Mouse (Mus musculus) heart, adult 8-10 months (tissue): ENCODE measurements around the gene Clcf1. TPM values are rescaled to one million over a fixed set of nuclear protein-coding genes. Genes with fewer than 3 reads are reported as not detected.

Experiments
- DNase-seq: peaks from one replicate; pipeline ENCODE4 v3.0.0; 2022; ENCODE audit warnings: low spot score
- total RNA-seq, 4 experiments: library from RNA; stranded (reverse); gene quantifications; 2 replicates each; pipeline ENCODE4 v1.2.4; 2022

Gene Clcf1
- total RNA-seq, 4 experiments from 2014 or later, result 0.57 to 1.6 (median 1.0) TPM

DNA sequence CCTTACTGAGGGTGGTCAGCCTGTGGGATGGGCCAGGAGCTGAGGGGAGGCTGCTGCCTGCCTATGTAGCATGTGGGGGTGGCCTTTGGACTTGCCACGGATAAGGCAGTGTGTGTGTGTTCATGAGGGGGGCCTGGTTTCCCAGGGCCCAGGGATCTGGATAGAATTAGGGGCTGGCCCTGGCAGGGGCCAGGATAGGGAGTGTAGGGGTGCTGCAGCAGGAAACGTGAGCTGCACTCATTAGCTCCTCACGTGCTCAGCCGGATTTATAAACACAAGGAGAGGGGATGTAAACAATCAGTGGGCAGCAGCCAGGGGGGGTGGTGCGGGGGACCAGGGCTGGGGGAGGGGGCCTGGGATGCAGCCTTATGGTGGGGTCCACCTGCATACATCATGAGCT lies 3.1 kb downstream of the Clcf1 start:
- no peak for DNase-seq

DNA sequence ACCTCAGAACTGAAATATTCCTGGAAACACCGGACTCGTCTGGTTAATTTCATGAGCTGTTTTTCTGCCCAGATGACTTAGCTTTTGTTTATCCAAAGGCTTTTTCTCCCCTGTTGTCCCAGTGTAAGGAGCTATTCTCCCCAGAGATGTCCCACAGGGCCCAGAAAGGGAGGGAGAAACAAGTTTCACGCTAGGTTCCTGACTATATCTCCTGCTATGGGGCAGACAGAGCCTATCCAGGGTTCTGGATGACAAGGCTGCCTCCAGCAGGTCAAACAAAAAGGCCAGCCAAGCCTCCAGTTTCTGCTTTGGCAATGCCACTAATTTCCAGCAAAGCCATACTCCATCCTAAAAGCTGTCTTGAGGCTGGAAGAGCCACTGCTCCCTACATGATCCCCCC lies 3.8 kb downstream of the Clcf1 start:
- no peak for DNase-seq

DNA sequence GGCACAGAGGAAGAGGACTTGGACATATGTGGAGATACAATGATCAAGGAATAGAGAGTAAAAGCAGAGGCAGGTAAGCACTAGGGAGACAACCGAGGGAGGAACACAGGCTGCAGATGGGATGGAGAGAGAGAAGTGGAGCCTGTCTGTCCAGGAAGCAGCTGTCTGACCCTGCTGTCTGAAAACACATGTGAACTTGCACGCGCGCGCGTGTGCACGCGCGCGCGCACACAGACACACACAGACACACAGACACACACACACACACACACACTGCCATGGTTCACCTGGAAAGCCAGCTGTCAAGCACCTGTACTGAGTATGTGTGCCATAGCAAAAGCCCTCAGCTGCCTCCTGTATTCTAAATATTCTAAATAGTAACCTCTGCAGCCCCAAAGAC lies 4.3 kb downstream of the Clcf1 start:
- no peak for DNase-seq

DNA sequence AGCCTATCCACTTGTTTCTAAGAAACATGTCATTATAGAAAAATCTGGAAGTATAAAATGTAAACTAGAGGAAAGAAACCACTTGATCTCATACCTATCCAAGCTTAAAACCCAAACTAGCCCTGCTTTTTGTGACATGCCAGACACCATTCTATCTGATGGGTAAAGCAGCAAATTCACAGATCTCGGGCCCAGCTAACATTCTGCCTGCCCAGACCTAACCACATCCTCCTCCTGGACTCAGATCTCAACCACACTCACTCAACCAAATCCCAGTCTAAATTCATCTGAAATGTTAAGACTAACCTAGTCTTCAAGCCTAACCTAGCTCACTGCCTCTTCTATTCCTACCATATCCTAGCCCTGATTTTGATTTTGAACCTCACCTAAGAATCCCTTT lies 4.7 kb downstream of the Clcf1 start:
- DNase-seq, result no peak

DNA sequence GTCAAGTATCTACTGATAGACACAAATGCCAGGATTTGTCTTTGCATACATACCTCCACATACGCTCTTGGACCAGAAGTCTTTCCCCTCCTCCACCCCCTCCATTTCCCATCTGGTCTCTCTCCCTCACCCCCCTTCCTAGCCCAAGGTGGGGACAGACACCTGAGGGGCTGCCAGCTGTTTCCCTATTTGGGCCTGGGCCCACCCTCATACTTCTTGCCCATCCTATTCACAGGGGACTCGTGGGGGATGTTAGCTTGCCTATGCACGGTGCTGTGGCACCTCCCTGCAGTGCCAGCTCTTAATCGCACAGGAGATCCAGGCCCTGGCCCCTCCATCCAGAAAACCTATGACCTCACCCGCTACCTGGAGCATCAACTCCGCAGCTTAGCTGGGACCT lies 5.9 kb downstream of the Clcf1 start:
- no peak for DNase-seq

DNA sequence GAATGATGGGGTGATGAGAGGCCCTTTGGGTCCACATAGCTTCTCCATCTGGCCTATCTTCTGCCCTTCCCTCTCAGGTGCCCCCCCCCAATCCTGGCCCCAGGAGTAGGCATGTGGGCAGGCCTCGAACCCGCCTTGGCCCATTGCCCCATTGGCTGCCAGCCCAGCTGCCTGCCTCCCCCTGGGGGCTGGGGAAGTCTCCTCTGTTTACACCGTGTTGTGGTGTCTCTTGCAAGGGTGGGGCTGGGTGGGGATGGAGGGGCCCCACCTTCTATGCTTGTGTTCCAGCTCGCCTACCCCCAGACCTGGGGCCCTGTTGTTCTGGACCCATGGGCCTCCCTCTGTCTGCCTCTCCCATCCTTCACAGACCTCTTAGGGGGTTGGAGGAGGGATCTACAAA lies 6.4 kb downstream of the Clcf1 start:
- DNase-seq, result no peak

DNA sequence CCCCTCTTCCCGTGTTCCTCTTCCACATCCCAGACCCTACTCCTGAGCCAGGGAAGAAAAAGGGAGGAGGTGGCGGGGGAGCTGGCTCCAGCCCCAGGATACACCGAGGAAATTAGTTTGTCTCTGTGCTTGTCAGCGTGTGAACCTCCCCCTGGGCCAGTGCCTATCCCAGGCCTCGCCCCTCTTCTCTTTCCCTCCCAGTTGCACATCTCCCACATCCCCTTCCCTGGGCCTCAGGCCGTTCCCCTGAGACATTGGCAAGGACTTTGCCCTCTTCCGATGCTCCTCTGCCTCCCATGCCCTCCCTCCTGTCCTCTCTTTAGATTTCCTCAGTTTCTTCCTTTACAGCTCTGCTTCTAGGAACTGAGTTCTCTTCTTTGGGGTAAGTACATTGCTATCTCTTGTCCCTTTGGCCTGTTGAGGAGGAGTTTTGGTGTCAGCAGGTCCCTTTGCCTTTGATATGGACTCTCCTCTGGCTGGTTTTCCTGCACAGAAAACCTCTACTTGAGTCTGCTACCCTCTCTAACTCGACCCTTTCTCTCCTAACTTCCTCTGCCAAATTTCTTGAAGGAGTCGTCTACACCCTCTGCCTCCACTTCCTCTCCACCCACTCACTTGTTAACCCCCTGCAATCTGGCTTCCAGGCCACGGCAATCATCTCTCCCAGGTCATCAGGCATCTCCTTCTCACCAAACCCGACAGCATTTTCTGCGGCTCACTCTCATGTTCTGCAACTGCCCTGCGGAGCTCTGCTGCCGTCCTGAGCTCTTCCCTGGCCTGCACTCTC lies 7.1 kb downstream of the Clcf1 start:
- DNase-seq, result no peak

DNA sequence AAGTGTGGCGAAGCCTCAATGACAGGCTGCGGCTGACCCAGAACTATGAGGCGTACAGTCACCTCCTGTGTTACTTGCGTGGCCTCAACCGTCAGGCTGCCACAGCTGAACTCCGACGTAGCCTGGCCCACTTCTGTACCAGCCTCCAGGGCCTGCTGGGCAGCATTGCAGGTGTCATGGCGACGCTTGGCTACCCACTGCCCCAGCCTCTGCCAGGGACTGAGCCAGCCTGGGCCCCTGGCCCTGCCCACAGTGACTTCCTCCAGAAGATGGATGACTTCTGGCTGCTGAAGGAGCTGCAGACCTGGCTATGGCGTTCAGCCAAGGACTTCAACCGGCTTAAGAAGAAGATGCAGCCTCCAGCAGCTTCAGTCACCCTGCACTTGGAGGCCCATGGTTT lies 8.1 kb downstream of the Clcf1 start:
- no peak for DNase-seq

DNA sequence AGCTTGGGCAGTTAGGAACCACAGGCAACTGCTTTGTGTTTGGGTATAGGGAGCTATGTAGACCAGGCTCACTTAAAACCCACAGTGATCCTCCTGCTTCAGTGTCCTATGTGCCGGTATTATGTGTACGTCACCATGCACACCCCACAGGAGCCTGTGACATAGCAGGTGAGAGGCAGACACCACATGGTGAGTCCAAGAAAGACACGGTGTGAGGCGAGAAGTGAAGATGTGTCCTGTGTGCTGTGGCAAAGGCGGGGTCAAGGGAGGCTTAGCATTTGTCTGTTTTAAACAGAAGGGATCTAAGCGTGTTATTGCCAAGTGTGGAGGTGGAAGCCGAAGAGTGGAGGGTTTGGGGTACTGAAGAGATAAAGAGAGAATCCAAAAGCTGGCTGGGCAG lies 12.7 kb downstream of the Clcf1 start:
- no peak for DNase-seq

DNA sequence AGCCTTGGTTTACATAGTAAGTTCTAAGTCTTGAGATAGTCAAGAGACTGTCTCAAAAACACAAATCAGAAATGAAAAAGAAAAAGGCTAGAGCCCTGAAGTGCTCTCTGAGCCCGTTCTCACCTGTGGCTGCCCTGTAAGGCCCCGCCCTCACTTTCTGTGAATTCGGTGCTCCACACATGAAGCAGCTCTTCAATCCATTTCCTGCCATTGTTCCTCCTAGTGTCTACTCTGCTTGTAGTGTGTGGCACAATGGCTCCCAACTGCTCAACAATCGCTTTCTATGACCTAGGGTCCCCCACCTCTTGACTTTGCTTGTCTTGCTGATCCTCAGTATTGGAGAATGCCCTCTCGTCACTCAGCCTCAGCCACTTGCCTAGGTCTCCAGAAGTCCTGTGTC lies 13.4 kb downstream of the Clcf1 start:
- DNase-seq, result no peak

DNA sequence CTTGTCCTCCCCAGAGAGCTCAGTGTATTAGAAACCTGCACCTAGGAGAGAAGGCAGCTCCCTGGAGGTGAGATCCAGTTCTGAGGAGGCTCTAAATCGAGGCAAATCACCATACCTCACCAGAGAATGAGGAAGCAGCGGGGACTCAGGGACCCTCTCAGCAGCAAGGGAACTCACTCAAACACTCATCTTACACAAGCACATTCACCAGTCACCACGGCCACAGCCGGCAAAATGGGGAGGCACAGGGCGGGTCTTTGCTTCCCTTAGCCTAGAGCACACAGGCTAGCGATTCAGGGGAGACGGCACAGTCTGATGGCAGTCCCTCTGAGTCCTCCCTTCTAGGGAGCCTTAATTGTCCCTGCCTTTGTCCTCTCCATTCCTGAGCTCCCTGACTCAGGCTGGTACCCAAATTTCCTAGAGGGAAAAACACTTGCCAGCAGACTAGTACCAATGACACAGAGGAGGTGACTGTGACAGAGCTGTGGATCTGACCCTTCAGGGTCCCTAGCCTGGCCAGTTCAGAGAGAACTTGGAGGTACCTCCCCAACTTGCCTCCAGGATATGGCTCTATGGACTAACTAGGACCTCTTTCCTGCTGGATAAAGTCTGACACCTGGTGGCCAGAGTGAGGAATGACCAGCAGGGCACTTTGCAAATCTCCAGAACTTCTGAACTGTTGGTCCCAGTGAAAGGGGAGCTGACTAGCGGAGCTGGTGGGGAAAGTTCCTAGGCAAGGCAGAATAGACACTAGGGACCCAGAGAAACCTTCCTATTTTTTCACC lies 14.0 kb downstream of the Clcf1 start:
- DNase-seq, result peak; percentile 86

DNA sequence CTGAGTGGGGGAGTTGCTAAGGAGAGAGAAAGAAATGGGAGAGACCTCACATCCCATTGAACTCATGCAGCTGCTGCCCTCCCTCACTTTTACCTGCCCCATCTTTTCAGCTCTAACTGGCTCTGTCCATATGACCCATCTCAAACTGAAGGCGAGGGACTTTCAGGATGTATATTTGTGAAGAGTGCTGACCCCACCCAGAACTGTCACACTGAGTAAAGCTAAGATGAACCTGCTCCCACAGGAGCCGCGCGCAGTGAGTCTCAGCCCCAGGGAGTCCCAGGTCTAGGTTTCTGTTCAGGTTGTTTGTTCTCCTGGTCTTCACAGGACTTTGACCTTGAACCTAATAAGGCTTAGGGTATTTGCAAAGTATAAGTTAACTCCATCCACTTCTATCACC lies 14.9 kb downstream of the Clcf1 start:
- no peak for DNase-seq

DNA sequence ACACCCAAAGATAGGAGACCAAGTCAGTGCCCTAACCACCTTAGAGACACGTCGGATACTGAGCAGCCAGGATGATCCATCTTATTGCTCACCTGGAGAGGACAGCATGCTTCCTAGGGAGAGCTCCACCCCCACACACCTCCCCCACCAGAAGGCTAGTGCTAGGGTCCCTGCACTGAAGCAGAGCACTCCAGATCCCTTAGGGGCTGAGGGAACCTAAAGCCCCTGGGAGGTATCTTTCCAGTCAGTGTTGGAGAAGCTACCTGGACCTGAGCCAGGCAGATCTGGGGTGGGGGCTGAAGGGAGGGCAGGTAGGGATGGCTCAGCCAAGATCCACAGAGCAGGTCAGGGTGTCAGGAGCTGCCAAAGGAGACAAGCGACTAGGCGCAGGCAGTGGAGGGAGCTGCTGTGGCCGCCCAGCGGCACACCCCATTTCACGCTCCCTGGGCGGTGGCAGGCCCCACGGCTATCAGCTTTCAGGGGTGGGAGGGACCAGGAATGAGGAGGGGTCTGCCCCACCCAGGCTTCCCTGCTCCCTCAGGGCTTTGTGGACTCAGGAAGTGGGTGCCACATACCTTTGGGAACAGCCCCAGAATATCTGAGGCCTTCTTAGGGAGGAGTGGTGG lies 15.5 kb downstream of the Clcf1 start:
- DNase-seq, result no peak

DNA sequence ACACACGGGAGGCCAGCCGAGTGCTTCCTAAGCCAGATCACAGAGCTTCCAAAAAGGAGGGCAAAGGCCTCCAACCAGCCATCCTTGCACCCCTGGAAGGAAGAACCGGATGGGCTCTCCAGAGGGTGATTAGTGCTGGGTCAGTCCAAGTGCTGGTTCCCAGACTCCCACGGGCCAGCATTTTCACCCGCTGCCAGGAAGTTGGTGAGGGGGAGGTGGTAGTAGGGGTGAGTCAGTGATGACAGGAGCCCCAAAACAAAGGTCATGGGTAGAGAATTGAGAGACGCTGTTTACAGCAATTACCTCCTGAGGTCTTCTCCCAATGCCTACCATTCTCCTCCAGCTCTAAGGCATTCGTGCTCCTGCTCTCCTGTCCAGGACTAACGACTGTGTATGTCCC lies 16.4 kb downstream of the Clcf1 start:
- no peak for DNase-seq

DNA sequence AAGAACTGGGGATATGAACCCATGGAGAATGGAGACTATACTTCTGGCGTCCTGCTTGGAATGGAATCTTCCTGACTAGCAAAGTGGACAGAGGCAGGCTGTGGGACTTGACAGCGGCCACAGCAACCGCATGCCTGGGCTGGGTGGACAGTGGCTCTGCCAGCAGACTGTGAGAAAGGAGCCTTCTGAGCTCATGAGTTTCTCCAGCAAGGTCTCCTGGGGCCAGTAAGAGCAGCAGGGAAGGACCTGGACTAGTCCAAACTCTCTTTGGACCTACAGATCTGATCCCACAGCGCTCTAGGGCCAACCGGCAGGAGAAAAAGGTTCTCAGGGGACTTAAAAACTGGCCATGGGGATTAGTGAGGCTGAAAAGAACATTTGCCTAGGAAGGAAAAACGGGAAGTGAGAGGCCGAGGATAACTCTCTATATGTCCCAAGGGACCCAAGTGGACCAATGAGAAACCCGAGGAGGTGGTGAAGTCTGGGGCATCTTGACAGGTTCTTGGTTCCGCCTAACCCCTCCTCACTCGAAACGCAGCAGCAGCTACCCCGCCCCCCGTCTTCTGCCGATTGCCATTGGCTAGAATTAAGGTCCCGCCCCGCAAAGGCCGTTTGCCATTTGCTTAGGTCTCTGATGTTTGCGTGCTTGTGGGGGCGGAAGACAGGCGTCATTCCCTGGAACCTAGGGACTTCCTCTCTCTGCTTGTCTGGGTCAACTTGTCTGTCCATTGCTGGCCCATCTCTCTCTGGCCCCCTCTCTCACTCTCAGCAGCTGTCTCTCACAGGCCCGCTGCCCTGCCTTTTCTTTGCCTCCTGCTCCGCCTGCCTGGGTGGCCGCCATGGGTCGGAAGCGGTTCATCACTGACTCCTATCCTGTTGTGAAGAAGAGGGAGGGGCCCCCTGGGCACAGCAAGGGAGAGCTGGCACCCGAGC lies 17.5 kb downstream of the Clcf1 start, which contains the start of gene Pold4:
Pold4 (plus strand) TSS at position 647 of the 933 bp plus-strand sequence.
- peak; percentile 98 for DNase-seq

DNA sequence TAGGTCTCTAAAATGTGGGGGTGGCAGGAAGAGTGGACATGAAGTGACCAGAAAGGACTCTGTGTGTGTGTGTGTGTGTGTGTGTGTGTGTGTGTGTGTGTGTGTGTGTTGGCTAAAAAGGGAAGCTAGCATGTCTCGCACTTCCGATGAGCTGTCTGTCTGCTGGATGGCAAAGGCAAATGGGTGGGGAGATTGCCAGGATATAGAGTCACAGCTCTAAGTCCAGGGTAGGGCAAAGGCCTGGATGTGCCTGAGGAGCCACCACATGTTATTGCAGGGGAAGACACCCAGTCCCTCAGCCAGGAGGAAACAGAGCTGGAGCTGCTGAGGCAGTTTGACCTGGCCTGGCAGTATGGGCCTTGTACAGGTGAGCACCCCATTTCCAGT lies 18.1 kb downstream of the Clcf1 start:
- DNase-seq, result no peak

DNA sequence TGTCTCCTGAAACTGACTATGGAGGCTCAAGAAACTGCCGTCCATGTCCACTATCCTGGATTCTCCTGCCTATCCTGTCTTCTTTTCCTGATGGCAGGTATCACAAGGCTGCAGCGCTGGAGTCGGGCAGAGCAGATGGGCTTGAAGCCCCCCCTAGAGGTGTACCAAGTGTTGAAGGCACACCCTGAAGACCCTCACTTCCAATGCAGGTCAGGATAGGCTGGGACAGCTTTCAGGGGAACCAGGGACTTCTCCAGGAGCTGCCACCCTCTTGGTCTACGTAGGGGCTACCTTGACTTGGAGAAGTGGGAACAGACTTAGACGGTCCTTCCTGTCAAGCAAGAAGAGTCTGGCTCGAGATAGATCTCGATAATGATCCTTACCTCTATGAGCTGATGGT lies 18.6 kb downstream of the Clcf1 start:
- DNase-seq, result no peak

DNA sequence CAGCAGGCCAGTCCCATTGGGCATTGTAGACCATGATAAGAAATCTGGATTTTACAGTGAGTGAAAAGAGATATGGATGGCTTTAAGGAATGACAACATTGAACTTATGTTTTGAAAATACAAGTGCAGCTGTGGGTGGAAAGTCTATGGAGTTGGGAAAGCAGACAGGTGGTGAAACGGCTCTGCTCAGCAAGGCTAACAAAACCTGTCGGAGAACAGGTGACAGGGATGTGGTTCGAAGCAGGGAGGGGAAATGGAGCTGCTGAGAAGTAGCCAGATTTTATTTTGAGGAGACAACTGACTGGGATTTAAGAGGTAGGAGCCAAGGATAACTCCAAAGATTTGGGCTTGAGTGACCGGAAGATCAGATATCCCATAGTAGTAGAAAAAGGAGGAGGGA lies 20.5 kb downstream of the Clcf1 start:
- no peak for DNase-seq

DNA sequence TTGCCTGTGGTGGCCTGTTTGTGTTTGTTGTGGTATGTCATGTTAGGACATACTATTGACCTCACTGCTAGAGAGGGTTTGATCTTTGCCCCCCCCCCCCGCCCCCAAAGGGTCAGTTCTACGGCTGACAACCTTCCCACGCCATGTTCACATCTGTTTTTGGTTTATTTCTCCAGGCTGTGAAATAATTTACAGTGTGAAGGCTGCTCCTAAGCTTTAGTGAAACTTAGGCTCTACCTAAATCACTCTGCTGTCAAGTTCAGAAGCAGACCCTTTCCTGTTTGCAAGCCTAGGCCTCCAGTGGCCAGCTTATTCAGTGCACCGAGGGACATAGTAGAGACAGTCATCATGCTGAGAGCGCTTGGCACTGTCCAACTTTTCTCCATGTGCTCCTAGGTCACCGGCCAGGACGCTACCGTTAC lies 26.2 kb downstream of the Clcf1 start:
- no peak for DNase-seq

DNA sequence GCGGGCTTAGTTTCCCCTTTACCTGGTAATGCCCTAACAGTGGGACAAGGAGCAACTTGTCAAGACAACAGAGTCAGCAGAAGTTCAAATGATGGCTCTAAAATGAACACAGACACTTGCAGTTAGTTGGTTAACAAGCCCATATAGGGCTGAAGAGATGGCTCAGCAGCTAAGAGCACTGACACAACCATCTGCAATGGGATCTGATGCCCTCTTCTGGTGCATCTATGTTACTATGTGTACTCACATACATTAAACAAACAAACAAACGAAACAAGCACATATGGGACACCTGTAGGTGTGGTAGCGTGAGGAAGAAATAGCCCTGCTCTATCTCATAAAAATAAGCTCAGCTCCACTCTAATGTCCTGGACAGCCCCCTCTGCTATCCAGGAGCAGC lies 28.4 kb downstream of the Clcf1 start:
- DNase-seq, result no peak

DNA sequence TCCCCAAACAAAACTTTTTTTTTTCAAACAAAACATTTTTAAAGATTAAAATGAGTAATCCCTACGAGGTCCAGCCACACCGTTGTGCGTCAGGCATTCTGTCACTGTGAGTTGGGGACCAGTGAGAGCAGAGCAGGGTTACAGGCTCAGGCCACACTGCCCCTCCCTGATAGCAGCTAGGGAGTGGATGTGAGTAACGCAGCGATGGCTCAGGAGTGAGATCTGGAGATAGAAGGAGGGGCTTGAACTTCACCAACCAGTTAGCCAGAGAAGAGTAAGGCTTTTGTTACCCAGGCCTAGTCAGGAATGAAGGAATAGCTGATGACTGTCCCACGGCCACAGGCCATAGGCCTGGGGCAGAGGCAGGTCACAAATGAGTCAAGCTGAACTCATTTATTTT lies 30.7 kb downstream of the Clcf1 start:
- DNase-seq, result no peak

DNA sequence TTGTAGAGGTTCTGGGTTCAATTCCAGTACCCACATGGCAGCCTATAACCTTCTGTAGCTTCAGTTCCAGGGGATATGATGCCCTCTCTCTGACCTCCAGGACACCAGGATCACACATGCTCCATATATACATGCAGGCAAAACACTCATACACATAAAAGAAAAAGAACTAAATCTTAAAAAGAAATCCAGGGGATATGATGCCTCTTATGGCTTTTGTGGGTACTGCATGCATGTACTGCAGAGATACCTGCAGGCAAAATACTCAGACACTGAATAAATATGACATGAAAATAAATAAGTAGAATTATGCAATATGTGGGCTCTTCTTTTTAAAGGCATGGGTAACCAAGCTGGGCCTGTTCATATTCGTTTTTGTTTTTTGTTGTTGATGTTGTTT lies 33.0 kb downstream of the Clcf1 start:
- DNase-seq, result no peak
